Mouse (Mus musculus) stomach, postnatal 0 days (tissue): ENCODE results near the gene Hist1h3i.
"Not testable (repeated sequence)": the region's sequence is repeated elsewhere in the genome, so short reads cannot be mapped to it uniquely, and the experiment has no call there.

Experiments used
- CTCF ChIP-seq: IDR thresholded peaks from 2 replicates; pipeline ENCODE4 v1.5.1; 2016; ENCODE audit warnings: antibody characterized with exemption, low read depth, mild to moderate bottlenecking, moderate library complexity
- EP300 ChIP-seq: optimal IDR thresholded peaks from 2 replicates; pipeline ENCODE3; 2016; ENCODE audit warnings: antibody characterized with exemption

- TF ChIP-seq CTCF, EP300: not testable (repeated sequence)
These were observed 37.1 kb upstream of the Hist1h3i start for GRCm38 (mm10) chr13:21820082-21820890.
